Mouse (Mus musculus) MEL (cell line): ENCODE measurements around the gene Hinfp.

Experiments
- CTCF ChIP-seq, 3 experiments: IDR thresholded peaks in 2 of 3; conservative IDR thresholded peaks in 1 of 3; 2 replicates each; pipeline ENCODE4 v1.5.1; 2011 to 2012; ENCODE audit warnings: low read length in 3 of 3, low read depth in 2 of 3, mild to moderate bottlenecking in 2 of 3, improper control_type of control experiment in 1 of 3, inconsistent platforms in 1 of 3, mixed read lengths in 1 of 3, moderate library complexity in 1 of 3; ENCODE audit not compliant: control insufficient read depth in 1 of 3, insufficient read depth in 1 of 3, poor library complexity in 1 of 3, severe bottlenecking in 1 of 3
- MYB ChIP-seq: IDR thresholded peaks from 2 replicates; pipeline ENCODE4 v1.6.1; 2011; ENCODE audit warnings: mild to moderate bottlenecking, low read depth, low read length, improper control_type of control experiment

DNA sequence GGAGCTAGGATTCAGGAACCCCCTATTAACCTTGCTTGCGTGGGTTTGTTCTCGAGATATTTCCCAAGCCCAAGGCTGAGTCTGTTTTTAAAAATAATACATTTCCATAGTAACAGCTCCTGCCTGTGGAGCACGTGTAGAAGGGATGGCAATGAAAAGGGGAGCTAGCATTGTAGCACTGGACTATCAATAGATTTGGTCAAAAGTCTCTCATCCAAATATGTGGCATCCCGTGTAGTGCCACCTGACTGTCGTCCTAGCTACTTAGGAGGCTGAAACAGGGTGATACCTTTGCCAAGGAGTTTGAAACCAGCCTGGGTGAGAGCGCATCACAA lies 15.3 kb upstream of the Hinfp start:
- no peak for TF ChIP-seq CTCF (IDR thresholded peaks at IDR 0.05 in 2 of 3, conservative IDR thresholded peaks at IDR 0.05 in 1 of 3; ENCODE audit: control insufficient read depth in 1 of 3, insufficient read depth in 1 of 3, low read depth in 2 of 3, low read length in 3 of 3, poor library complexity in 1 of 3, severe bottlenecking in 1 of 3)
- TF ChIP-seq MYB, result no peak
